Mouse (Mus musculus): ENCODE data around the gene Fxyd2.

The Fxyd2 gene

DNA sequence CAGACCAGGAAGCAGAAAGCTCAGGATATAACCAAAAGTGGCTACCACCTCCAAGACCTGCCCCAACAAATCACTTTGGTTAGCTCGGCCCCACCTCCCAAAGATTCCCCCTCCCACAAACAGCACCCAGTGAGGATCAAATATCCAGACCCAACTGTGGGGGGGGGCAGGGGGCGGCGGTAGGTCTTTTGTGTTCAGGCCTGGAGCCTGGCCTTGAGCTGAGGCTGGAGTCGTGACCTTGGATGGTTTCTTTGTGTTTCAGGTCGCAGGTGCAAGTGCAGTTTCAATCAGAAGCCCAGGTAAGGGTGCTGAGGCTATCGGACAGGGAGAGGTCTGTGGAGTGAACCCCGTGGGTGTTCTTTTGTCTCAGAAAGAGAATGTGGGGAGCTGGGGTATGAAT is 8.2 kb upstream of the Fxyd2 start:
- no peak for DNase-seq (ENCODE audit: low spot score)

DNA sequence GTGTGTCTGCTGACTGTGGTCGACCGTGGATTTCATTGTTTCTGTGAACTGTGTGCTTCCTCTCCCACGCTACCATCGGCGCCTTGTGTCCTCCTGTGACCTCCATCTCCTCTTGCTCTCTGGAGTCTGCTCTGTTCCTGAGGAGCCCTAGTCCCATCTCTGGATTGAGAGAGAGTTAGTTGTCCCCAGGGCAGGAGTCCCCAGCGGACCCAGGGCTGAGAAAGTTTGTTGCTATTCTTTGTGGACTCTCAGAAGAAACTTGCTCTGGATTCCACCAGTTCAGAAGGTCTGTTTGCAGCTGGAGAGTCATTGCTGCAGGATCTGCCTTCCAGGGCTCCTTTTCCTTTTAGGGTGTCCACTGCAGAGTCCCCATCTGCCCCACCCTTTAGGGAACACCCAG is 4.3 kb upstream of the Fxyd2 start:
- no peak for DNase-seq (ENCODE audit: low spot score)

DNA sequence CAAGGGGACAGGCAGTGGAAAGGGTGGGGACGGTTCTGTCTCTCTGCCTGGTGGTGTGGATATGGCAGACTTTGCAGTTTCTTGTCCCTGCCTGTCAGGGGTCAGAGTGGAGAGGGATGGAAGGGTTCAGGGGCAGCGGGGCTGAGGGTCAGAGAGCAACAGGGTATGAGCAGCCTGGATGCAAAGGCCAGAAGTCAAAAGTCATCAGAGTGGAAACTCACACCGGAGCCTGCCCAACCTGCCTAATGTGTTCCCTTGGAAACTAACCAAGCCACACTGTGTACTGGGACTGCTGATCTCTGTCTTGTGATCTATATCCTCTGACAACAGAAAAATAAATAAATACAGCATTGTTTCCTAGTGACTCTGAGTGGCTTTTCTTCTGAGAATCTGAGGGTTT is 3.7 kb upstream of the Fxyd2 start:
- DNase-seq (ENCODE audit: low spot score): no peak

DNA sequence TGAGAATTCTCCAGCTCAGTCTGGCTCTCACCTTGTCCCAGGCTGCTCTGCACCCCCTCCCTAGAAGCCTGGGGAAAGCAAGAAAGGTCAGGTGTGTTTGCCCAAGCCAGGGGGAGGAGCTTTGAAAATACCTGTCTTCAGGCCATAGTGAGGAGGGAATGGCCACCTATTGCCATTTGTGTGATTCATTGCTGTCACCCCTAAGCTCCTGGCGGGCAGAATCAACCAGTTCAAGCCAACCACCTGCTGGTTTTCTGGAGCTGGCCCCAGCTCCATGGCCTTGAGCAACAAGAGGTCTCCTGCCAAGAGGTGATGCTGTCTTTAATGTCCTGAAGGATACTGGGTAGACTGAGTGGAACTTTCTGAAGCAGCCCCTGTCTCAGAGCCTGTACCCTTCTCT is 1.1 kb upstream of the Fxyd2 start:
- no peak for DNase-seq (ENCODE audit: low spot score)

DNA sequence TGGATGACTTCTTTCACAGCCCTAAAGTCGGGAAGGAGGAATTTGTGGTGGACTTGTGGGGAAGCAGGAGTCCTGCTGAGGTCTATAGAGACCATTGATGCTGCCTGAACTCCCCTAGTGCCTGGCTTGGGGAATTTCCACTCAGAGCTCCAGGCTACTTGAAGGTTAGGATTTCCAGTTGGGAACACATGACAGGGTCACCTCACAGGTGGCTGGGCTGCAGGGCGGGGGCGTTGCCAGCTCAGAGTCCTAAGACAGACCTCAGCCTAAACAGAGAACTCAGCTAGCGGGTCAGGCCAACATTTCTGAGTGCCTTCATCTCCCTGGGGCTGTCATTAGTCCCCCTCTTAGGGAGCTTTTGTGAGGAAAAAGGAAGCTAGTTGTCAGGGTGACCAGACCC is 2.4 kb downstream of the Fxyd2 start:
- no peak for DNase-seq (ENCODE audit: low spot score)

DNA sequence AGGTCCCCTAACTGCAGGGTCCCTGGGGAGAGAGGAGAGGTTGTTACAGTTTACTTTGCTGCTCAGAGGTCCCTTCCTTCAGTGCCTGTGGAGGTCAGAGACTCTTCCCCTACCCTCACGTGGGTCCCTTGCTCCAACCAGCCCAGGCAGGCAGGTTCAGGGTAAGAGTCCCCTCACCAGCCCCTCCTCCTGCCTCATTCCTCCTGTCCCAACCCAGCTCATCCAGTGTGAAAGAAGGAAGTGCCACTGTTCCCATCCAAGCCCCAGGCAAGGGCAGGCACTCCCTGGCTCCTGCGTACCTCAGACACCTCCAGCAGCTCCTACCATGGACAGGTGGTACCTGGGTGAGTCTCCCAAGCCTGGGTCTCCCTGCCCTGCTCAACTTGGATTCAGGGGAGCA is 3.5 kb downstream of the Fxyd2 start:
- no peak for DNase-seq (ENCODE audit: low spot score)

DNA sequence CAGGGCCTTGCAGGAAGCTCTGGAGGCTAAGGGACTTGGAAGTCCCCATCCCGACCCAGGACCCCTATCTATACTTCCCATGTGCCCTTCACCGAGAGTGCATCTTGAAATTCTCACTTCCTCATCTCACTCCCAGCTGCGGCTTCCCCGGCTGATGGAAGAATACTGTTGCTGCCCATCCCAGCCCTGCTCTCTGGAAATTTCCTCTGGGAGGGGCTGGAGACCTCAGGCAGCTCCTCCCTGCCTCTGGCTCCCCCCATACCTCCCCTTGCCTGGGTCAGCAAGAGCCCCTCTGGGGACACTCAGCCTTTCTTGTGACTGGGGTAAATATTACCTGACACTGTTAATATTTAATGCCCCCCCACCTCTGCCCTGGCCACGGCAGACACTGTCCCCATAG is 6.2 kb downstream of the Fxyd2 start:
- no peak for DNase-seq (ENCODE audit: low spot score)

DNA sequence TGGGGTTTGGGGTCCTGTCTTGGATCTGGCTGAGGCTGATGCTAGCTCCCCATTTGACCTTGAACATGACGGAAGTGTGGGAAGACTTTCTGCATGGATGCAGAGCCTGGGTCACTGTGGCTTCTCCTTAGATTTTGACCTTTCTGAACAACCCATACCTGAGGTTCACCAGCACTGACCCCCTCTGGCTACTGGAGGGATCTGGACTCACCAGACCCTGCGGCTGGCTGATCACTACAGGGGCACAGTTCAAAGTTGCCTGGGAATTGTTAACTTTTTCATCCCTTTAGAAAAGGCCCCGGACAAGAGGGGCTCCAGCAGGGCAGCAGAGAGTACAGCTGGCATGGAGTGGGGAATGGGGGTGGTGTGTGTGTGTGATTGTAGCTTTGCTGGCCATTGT is 7.3 kb downstream of the Fxyd2 start:
- DNase-seq (ENCODE audit: low spot score): no peak

DNA sequence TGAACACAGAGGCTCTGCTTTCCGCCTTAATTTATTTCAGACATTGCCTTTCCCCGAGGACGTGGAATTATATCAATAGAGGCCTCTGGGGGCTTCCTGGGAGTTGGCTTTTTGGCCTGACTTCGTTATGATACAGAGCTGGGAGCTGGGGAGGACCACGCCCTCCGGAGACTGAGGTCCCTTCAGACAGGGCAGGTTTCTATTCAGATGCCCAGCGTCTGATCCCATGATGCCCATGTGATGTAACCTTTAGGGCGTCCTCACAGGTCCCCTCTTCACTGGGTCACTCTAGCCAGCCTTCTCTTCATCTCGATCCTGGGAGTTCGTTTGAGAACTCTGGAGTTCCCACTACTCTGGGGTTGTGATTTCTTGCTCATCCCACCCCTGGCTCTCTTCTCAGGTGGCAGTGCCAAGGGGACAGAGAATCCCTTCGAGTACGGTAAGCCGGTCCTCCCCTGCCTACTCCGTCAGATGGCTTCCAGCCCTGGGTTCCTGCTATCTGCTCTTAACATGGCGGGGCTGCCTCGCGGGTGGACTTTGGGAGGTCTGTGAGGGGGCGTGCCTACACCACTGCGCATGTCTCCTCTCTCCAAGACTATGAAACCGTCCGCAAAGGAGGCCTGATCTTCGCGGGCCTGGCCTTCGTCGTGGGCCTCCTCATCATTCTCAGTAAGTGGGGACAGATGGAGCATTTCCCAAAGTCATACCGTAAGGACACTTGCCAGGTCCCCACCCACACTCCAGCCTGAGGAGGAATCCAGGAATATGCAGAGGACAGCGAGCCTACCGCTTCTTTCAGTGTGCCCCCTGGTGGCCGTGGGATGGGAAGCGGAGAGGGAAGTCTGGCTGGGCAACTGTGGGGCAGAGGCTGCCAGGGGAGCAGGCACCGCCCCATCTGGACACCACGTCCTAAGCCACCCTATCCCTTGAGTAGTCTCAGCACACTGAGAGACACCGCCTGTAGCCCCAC is 8.5 kb downstream of the Fxyd2 start:
- DNase-seq (ENCODE audit: low spot score): peak; percentile 87

DNA sequence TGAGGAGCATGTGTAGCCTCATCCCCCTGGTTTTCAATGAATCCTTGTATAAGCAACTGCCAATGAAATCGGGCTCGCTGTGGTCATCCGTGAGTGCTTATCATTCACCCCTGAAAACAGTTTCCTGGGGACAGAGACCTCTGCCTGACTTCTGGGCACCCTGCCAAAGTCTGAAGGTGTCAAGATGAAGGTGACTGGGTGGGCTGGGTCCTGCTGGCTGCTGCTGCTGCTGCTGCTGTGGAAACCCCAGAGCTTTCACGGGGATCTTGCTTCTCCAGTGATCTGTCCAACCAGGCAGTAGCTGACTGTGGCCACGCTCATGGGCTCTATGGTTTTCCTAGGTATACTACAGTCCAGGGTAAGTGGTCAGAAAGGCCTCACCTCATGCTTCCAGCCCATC is 10.7 kb downstream of the Fxyd2 start:
- no peak for DNase-seq (ENCODE audit: low spot score)

DNA sequence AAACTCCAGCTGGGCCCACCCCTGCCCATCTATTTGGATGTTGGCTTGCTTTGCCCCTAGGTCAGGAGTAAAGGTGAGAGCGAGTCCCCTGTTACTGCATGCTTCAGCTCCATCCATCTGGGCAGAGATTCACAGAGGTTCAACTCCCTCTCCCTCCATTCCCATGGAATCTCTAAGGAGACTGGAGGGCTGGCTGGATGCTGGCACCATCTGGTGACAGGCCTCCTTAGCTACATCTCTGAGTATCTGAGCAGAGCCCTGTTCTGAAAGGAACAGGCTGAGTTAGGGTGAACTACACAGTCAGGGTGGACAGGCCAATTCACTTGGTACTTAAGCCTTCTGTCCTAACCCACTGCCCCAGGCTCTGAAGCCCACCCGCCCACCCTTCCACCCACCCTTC is 11.1 kb downstream of the Fxyd2 start:
- DNase-seq (ENCODE audit: low spot score): no peak

DNA sequence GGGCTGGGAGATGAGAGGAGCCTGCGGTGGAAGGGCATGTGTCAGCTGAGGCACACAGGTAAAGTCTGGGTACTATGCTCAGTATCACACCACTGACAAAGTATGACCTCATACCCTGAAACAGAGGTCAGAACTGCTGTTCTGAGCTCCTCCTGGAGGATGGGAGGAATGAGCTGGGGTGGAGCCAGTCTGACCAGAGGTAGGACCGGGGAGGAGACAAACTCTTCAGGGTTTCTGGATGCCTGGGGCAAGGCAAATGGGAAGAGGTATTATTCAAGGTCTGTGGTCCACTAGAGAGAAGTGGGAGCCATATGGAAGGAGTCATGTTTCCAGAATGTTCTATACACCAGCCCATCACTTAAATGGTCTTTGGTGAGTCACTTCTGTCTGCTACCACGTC is 11.6 kb downstream of the Fxyd2 start:
- no peak for DNase-seq (ENCODE audit: low spot score)

DNA sequence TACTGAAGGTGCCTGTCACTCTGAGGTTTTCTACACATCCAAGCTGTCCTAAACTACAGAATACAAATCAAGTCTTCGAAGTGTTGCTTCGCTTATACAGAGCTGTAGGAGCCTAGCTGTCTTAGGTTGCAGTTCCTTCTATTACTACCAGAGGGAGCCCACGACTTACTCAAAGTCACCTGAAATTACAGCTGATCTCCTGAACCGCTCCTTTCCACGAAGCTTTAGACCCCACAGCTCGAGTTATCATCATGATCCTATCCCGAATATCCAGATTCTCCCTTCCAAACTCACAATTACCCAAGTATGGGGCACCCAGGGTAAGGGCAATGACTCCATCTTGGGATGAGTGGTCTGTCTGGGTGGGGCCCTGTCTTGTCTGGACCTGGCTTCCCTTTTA is 12.3 kb downstream of the Fxyd2 start:
- peak; percentile 87 for DNase-seq (ENCODE audit: low spot score)

DNA sequence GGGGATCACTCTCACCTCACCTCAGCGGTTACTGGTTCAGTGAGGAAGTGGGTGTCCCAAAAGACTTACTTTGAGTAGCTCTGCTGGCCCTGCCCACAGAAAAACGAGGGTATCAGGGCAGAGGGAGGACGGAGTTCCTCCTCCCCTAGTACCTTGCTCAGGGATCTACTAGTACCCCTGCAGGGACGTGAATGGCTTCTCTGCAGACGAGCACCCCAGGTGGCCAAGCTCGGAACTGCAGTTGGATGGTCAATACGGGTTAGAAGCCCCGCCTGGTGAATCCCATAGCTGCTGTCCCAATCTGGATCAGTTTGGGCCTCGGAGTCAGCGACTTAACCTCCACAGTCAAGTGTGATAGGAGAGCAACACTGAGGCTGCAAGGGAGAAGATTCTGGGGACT is 12.8 kb downstream of the Fxyd2 start:
- peak; percentile 96 for DNase-seq (ENCODE audit: low spot score)

DNA sequence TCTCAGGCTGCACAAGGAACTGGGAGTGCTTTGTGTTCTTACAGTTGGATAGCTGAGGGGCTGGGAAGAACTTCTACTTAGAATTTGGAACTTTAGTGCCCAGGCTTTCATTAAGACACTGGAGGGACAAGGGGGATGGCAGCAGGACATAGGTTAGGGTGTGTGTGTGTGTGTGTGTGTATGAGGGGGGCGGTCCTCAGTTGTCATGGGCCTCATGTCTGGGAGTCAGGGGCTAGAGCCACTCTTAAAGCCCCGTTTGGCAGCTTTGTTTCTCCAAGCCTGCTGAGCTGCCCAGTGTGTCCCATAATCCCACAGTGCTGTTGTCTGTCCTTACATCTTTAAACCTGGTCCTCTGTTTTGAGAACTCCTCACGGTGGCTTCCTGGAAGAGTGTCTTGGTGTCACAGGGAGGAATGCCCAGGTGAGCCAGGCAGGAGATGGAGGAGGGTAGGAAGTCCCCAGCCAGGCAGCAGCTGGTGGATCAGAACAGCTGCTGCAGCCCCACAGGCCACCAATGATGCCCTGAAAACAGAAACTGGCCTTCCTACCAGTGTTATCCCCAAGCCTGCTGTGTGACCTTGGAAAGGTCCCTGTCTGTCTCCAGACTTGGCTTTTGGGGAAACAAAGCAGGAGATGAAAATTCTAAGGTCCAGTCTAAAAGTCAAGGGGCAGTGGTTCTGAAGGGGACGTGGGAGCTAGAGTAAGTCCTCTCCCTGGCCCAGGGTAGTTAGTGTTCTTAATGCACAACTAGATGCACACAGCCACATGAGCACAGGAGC is 13.4 kb downstream of the Fxyd2 start:
- DNase-seq (ENCODE audit: low spot score): no peak

DNA sequence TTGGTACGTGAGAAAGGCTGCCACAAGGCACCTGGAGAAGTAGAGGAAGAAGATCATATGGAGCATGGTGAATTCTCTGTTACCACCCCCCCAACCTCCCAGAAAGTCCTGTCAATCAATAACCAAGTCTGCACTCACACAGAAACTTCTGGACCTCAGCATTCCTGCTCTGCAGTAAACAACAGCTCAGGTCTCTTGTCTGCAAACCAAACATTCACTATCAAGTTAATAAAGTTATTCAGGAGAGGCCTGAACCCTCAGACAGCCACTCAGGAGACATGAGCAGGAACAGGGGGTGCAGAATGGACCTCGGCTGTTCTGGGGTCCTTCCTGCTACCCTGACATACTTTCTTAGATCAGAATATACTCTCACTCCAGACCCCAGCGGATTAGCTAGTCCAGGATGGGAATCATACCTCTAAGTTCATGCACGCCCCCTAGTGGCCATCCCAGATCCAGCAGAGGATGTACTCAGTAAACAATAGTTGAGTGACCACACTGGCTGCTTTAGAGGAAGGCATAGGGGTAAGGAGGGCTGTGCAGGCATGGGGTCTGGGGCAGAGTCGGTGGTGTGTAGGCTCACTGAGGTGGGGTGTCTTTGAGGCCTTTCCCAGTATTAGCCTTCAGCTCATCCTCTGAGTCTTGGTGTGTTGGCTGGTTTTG is 14.1 kb downstream of the Fxyd2 start:
- peak; percentile 76 for DNase-seq (ENCODE audit: low spot score)

DNA sequence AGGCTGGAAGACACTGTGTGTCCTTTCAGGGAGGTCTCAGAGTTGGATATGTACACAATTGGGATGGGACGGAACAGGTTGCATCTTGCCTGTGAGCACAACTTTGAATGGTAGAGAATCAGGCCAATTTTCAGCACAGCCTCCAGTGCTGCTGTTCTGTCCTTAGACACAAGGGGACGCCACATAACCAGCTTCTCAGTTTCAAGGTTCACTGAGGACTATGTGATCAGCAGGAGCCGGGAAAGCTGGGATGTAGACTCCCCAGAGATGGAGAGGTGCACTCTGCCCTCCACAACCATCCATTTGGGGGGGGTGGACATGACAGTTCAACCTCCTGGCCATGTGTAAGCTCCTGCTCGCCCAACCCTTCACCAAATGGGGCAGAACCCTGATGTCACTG is 16.4 kb downstream of the Fxyd2 start:
- DNase-seq (ENCODE audit: low spot score): peak; percentile 87

DNA sequence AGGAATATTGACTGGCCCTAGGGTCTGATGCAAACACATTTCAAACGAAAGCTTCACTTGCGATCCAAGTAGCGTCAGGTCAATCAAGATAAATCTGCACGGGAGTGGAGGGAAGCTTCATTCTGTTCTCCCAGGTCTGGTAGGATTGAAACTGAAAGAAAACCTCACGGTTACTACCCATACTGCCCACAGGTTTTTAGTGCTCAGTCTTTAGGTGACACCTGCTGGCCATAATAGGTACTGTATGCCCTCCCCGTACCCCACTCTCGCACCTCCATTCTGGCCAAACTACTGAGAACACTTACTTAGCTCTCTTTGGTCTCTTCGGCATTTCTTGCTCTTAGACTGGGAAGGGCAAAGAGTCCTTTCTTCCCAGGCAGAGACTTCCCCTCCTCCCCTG is 17.8 kb downstream of the Fxyd2 start:
- peak; percentile 75 for DNase-seq (ENCODE audit: low spot score)

DNA sequence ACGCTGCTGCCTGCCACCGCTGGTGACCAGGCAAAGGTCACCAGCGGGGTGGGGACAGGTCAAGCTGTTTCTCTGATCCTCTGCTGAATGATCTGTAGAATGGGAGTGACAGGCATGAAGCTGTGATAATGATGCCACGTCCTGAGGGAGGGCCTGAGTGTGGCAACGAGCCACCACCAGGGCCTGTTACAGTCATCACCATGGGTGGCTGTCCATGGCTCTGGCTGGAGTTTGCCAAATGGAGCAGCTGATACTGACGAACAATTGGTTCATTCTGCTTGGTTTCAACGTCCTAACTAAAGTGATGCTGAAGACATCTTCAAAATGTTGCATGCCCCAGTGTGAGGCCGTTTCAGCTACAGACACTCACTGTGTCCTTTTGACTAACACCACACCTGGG is 18.8 kb downstream of the Fxyd2 start:
- no peak for DNase-seq (ENCODE audit: low spot score)

DNA sequence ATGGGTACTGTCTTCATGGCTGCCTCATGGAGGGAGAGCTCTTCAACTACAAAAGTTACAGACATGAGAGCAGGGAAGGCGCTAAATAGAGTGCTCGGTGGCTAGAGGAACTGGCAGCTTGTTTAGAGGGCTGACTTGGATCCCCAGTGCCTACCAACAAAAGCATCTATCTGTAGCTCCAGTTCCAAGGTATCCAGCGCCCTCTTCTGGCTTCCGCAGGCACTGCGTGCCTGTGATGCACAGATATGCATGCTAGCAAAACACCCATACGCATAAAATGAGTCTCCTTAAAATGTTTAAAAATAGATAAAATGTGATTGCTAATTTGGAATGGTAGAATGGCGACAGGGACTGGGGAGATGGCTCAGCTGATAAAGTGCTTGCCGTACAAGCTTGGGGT is 21.7 kb downstream of the Fxyd2 start:
- peak; percentile 49 for DNase-seq (ENCODE audit: low spot score)

DNA sequence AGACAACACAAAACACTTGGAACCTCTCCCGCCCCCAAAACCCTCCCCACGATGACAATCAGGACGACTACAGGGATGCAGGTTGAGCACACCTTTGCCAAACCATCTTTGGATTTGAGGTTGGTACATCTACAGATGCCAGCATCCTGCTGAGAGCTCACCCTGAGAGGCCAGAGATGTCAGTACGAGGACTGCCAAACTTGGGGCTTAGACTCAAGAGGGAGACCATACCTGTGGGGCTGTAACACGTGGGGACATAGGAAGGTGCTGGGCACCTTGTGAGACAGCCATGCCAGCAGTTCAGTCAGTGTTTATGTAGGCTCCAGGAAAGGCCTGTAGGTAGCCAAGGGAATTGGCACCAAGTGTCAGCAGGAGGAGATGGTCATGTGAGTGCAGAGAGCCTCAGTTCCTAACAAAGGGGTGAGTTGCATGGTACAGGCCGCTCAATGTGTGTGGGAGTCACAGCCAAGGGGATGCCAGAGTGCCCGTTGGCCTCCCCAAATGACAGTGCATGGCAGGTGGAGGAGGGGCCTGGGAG is 23.4 kb downstream of the Fxyd2 start:
- DNase-seq (ENCODE audit: low spot score): no peak

DNA sequence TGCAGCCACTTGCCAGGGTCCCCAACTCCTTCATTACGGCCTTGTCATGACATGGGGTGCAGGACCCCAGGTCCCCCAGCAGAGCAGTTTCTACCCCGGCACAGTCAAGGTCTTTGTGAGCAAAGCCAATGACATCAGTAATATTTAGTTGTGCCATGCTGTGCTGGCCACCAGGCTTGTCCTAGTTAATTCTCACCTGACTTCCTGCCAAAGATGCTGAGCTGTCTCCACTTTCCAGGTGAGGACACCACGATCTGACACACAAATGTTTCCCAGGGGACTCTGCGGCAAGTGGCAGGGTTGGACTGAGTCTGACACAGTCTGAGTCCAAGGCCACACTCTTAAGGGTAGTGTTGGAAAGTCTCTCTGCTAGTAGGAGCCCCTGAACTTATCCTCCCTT is 27.0 kb downstream of the Fxyd2 start, which contains the start of gene Dscaml1:
Gene Dscaml1 (plus strand): TSS at position 173 of the 400 bp plus-strand sequence.
- DNase-seq (ENCODE audit: low spot score): no peak

Measured in retina, embryonic 14.5 days (tissue).